Mouse (Mus musculus) limb, embryonic 14.5 days (tissue): ENCODE measurements around the gene Ung. TPM values are rescaled to one million over a fixed set of nuclear protein-coding genes. Genes with fewer than 3 reads are reported as not detected.

Experiments used
- ATAC-seq: fragments of 200-750 bp; cut with Nextera tagmentation; 2 replicates; pipeline ENCODE4 v1.8.0; 2017; ENCODE audit warnings: low read depth, moderate number of reproducible peaks, moderate TSS enrichment; ENCODE audit not compliant: low FRiP score
- DNase-seq: peaks from one replicate; pipeline ENCODE4 v3.0.0-alpha.2; 2015; ENCODE audit warnings: low spot score
- H3K27ac ChIP-seq: fragments of 300-500 bp; sonication (generic); replicated peaks from 2 replicates; pipeline ENCODE4 v1.5.1; 2014; ENCODE audit warnings: low read depth, mild to moderate bottlenecking, low read length, moderate library complexity, mixed read lengths
- H3K27me3 ChIP-seq: fragments of 300-500 bp; sonication (generic); 2 replicates; pipeline ENCODE4 v1.6.1; 2014; ENCODE audit warnings: low read length, mixed read lengths; ENCODE audit not compliant: control insufficient read depth, insufficient read depth
- H3K36me3 ChIP-seq: fragments of 300-500 bp; sonication (generic); 2 replicates; pipeline ENCODE4 v1.6.1; 2014; ENCODE audit warnings: mild to moderate bottlenecking, low read length, moderate library complexity, mixed read lengths; ENCODE audit not compliant: control insufficient read depth, insufficient read depth
- H3K4me1 ChIP-seq: fragments of 300-500 bp; sonication (generic); 2 replicates; pipeline ENCODE4 v1.6.1; 2014; ENCODE audit warnings: antibody characterized with exemption, low read length, mixed read lengths; ENCODE audit not compliant: control insufficient read depth, insufficient read depth
- H3K4me2 ChIP-seq: fragments of 300-500 bp; sonication (generic); replicated peaks from 2 replicates; pipeline ENCODE4 v1.6.1; 2014; ENCODE audit warnings: low read depth, mild to moderate bottlenecking, low read length, moderate library complexity; ENCODE audit not compliant: severe bottlenecking
- H3K4me3 ChIP-seq: fragments of 300-500 bp; sonication (generic); replicated peaks from 2 replicates; pipeline ENCODE4 v1.5.1; 2014; ENCODE audit warnings: low read length
- H3K9ac ChIP-seq: fragments of 300-500 bp; sonication (generic); 2 replicates; pipeline ENCODE4 v1.6.1; 2014; ENCODE audit warnings: mild to moderate bottlenecking, low read depth, low read length, moderate library complexity; ENCODE audit not compliant: severe bottlenecking
- H3K9me3 ChIP-seq: fragments of 300-500 bp; sonication (generic); 2 replicates; pipeline ENCODE4 v1.6.1; 2016; ENCODE audit warnings: low read length; ENCODE audit not compliant: control insufficient read depth
- POLR2A ChIP-seq: fragments of 200-500 bp; IDR thresholded peaks from 2 replicates; pipeline ENCODE4 v1.8.0; 2012; ENCODE audit warnings: inconsistent platforms, mild to moderate bottlenecking, moderate library complexity, borderline replicate concordance; ENCODE audit not compliant: insufficient read depth, insufficient read length; ENCODE audit errors: extremely low read depth
- WGBS: fragments of 180-500 bp; shearing (Covaris S2); extraction: QIAGEN DNeasy Blood & Tissue Kit; methylation state at CpG from one replicate; pipeline ENCODE4 v1.1.7; 2014; 5-methylcytosine and 5-hydroxymethylcytosine counted together
- polyA plus RNA-seq, 2 experiments: library from polyadenylated mRNA; depleted of rRNA in 1 of 2; stranded (reverse) in 1 of 2; unstranded in 1 of 2; fragments of >200 nt; fragmentation: Nextera tagmentation in 1 of 2; extraction: Ambion mirVana in 1 of 2; gene quantifications; 2 replicates each; pipeline versions ENCODE4 v1.2.1 to v1.2.3; 2012 to 2014

The Ung gene
- polyA plus RNA-seq, 2 experiments = 23.7 to 31.4 TPM

DNA sequence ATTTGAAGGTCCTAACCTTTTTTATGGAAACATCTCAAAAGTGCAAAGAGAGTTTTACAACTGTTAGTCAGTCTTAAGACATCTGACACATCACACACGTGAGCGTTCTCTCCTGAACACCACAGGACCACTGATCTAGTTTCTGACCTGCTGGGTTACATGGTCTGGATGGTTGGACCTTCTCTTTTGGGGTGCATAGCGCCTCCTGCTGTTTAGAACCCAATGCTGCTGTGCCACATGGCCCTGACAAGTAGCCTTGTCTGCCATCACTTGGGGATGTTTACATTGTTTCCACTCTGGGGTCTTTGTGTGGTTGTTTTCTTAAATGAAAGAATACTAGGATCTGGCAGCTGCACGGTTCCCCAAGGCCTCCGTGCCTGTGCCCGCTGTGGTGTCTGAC is 16.9 kb upstream of the Ung start:
- Histone ChIP-seq H3K36me3 (peaks cover 91% of the 10 kb centered on the region), H3K9ac (no peak overlapping the region), H3K4me1 (no peaks in the 10 kb centered on the region), H3K27me3 (no peaks in the 10 kb centered on the region), H3K27ac (no peak overlapping the region), H3K4me2 (no peak overlapping the region), H3K4me3 (no peak overlapping the region), H3K9me3 (no peaks in the 10 kb centered on the region)
- WGBS = 90% methylated on average over 6 of the region's 6 CpGs
- TF ChIP-seq POLR2A = no peak
- no peak for ATAC-seq
- no peak for DNase-seq

GRCm38 (mm10) chr5:114115030-114115429 is 15.2 kb upstream of the Ung start:
- no peak for DNase-seq
- Histone ChIP-seq H3K27me3 (no peaks in the 10 kb centered on the region), H3K4me3 (no peak overlapping the region), H3K4me1 (no peaks in the 10 kb centered on the region), H3K27ac (no peak overlapping the region), H3K9me3 (no peaks in the 10 kb centered on the region), H3K36me3 (peaks cover 85% of the 10 kb centered on the region), H3K4me2 (no peak overlapping the region), H3K9ac (no peak overlapping the region)
- no peak for ATAC-seq
- TF ChIP-seq POLR2A = no peak
- 80% methylated on average over 5 of the region's 5 CpGs for WGBS

DNA sequence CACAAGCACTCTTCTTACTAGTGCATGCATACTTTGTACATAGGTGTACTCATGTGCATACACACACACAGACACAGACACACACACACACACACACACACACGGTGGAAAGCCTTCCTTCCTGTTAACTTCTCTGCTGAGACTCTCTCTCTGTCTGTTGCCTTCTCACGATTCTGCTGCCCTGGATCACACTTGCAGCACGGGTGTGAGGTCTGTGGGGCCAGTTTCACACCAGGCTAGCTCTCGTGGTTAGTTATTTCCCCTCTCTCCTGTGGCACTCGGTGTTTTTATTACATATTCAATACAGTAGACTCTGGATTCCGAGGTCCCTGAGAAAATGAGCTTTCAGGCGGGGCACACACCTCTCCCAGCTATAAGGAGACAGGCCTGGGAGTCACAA is 13.6 kb upstream of the Ung start:
- Histone ChIP-seq H3K4me2 (no peak overlapping the region), H3K4me1 (no peaks in the 10 kb centered on the region), H3K4me3 (no peak overlapping the region), H3K27ac (no peak overlapping the region), H3K9ac (no peak overlapping the region), H3K27me3 (no peaks in the 10 kb centered on the region), H3K9me3 (no peaks in the 10 kb centered on the region), H3K36me3 (peaks cover 86% of the 10 kb centered on the region)
- no peak for TF ChIP-seq POLR2A
- ATAC-seq (no peak), DNase-seq (no peak)
- 76% methylated on average over 7 of the region's 7 CpGs for WGBS

GRCm38 (mm10) chr5:114119806-114120205 is 10.4 kb upstream of the Ung start:
- H3K4me2 ChIP-seq = no peak overlapping the region
- peaks cover 86% of the 10 kb centered on the region for H3K36me3 ChIP-seq
- no peak overlapping the region for H3K27ac ChIP-seq
- H3K9ac ChIP-seq = no peak overlapping the region
- no peak for DNase-seq
- H3K4me3 ChIP-seq = no peak overlapping the region
- 79% methylated on average over 4 of the region's 4 CpGs for WGBS
- H3K9me3 ChIP-seq = no peaks in the 10 kb centered on the region
- H3K27me3 ChIP-seq = no peaks in the 10 kb centered on the region
- no peaks in the 10 kb centered on the region for H3K4me1 ChIP-seq
- ATAC-seq = no peak
- TF ChIP-seq POLR2A = no peak

- TF ChIP-seq POLR2A = no peak
- H3K9ac ChIP-seq = no peak overlapping the region
- H3K27ac ChIP-seq = no peak overlapping the region
- H3K4me2 ChIP-seq = no peak overlapping the region
- no peak for ATAC-seq
- no peak overlapping the region for H3K4me3 ChIP-seq
- H3K4me1 ChIP-seq = no peaks in the 10 kb centered on the region
- no peaks in the 10 kb centered on the region for H3K9me3 ChIP-seq
- no peak for DNase-seq
- 95% methylated on average over 3 of the region's 3 CpGs for WGBS
- no peaks in the 10 kb centered on the region for H3K27me3 ChIP-seq
- H3K36me3 ChIP-seq = peaks cover 33% of the 10 kb centered on the region
Measured at GRCm38 (mm10) chr5:114126008-114126407, 4.2 kb upstream of the Ung start.

- peak overlapping the region; percentile 46; the same call in 1 of the 2 replicates for H3K4me3 ChIP-seq
- H3K9me3 ChIP-seq = no peaks in the 10 kb centered on the region
- DNase-seq (no peak), ATAC-seq (no peak)
- no peak overlapping the region for H3K9ac ChIP-seq
- peaks cover 1% of the 10 kb centered on the region; the same call in 1 of the 2 replicates for H3K4me1 ChIP-seq
- peak overlapping the region; percentile 65 for H3K4me2 ChIP-seq
- TF ChIP-seq POLR2A = no peak
- 84% methylated on average over 7 of the region's 7 CpGs for WGBS
- no peaks in the 10 kb centered on the region for H3K27me3 ChIP-seq
- H3K27ac ChIP-seq = no peak overlapping the region
- H3K36me3 ChIP-seq = peaks cover 28% of the 10 kb centered on the region
Measured at GRCm38 (mm10) chr5:114126499-114127244, 3.5 kb upstream of the Ung start.
